Mouse (Mus musculus) stomach, embryonic 15.5 days (tissue): ENCODE measurements around the gene Pygl. TPM values are rescaled to one million over a fixed set of nuclear protein-coding genes. Genes with fewer than 3 reads are reported as not detected.

Source experiments
- ATAC-seq: fragments of 200-750 bp; cut with Nextera tagmentation; 2 replicates; pipeline ENCODE4 v1.8.0; 2017; ENCODE audit warnings: low read depth, moderate number of reproducible peaks, moderate TSS enrichment; ENCODE audit not compliant: insufficient read depth, low FRiP score
- H3K27ac ChIP-seq: fragments of 300-500 bp; sonication (generic); 2 replicates; pipeline ENCODE4 v1.5.1; 2015; ENCODE audit warnings: mild to moderate bottlenecking, inconsistent platforms
- H3K27me3 ChIP-seq: fragments of 300-500 bp; sonication (generic); replicated peaks from 2 replicates; pipeline ENCODE4 v1.6.1; 2015; ENCODE audit warnings: inconsistent platforms
- H3K36me3 ChIP-seq: fragments of 300-500 bp; sonication (generic); 2 replicates; pipeline ENCODE4 v1.6.1; 2015; ENCODE audit warnings: inconsistent platforms
- H3K4me1 ChIP-seq: fragments of 300-500 bp; sonication (generic); 2 replicates; pipeline ENCODE4 v1.6.1; 2015; ENCODE audit warnings: inconsistent platforms
- H3K4me2 ChIP-seq: fragments of 300-500 bp; sonication (generic); 2 replicates; pipeline ENCODE4 v1.6.1; 2015; ENCODE audit warnings: mild to moderate bottlenecking, inconsistent platforms
- H3K4me3 ChIP-seq: fragments of 300-500 bp; sonication (generic); replicated peaks from 2 replicates; pipeline ENCODE4 v1.5.1; 2015; ENCODE audit warnings: inconsistent platforms
- H3K9ac ChIP-seq: fragments of 300-500 bp; sonication (generic); 2 replicates; pipeline ENCODE4 v1.6.1; 2015; ENCODE audit warnings: inconsistent platforms
- H3K9me3 ChIP-seq: fragments of 300-500 bp; sonication (generic); 2 replicates; pipeline ENCODE4 v1.6.1; 2016; ENCODE audit warnings: inconsistent platforms
- WGBS: fragments of 180-500 bp; shearing (Covaris S2); methylation state at CpG from one replicate; pipeline ENCODE4 v1.1.7; 2015; 5-methylcytosine and 5-hydroxymethylcytosine counted together
- polyA plus RNA-seq: library from polyadenylated mRNA; unstranded; fragments of >200 nt; fragmentation: Nextera tagmentation; extraction: Ambion mirVana; gene quantifications from 2 replicates; pipeline ENCODE4 v1.2.1, GENCODE M21; 2015

The Pygl gene
- polyA plus RNA-seq, result 37.0 and 39.3 TPM in 2 replicates

DNA sequence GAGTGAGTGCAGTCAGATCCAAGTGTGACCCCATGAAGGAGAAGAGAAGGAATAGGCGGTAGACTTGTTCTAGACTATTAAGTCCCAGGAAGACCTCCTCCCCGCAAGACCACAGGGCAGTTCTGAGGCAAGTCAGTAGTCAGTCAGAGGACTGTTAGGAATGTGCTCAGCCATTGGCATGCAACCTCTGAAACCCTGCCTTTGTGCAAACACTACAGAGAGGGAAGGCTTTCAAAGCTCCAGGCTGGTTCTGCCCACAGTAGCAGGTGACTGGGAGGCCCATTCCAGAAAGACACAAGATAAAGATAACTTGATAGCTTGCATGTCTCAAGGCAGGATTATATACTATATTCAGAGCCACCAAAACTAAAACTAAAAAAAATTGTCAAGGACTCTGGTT lies at the start of gene Pygl:
Pygl (minus strand) TSS at position 195 of the 400 bp plus-strand sequence.
- peaks cover 13% of the 10 kb centered on the region; the same call in 1 of the 2 replicates for H3K4me1 ChIP-seq
- no peaks in the 10 kb centered on the region for H3K9me3 ChIP-seq
- no peak within 1 kb of the TSS for H3K4me3 ChIP-seq
- H3K36me3 ChIP-seq, result no peaks in the 10 kb centered on the region
- H3K27me3 ChIP-seq, result no peaks in the 10 kb centered on the region
- no peak within 1 kb of the TSS for H3K9ac ChIP-seq
- H3K27ac ChIP-seq, result no peak within 1 kb of the TSS
- no peak for ATAC-seq
- 61% methylated on average over 2 of the region's 2 CpGs for WGBS
- H3K4me2 ChIP-seq, result no peak within 1 kb of the TSS

DNA sequence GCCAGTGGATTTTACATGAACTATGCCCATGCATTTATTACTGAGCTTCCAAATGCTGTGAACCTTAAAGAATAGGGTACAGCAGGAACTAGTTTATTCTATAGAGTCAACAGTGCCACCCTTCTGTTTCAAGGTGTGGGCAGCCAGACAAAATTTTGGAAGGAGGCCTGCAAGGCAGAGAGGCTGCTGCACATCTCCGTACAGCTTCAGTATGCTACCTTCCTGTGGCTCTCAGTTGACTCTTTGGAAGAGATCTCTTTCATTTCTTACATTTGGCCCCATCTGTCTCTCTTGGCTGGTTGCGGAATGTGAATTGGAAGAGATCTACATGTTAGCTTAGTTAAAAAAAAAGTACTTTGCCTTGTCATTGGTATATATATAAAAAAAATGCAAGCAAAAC lies 49.6 kb upstream of the Pygl start:
- Histone ChIP-seq H3K9me3 (no peaks in the 10 kb centered on the region), H3K36me3 (no peaks in the 10 kb centered on the region), H3K27ac (no peak overlapping the region), H3K4me1 (no peaks in the 10 kb centered on the region), H3K9ac (no peak overlapping the region), H3K4me3 (no peak overlapping the region), H3K27me3 (no peaks in the 10 kb centered on the region), H3K4me2 (no peak overlapping the region)
- WGBS, result 89% methylated on average over 2 of the region's 2 CpGs
- ATAC-seq, result no peak

DNA sequence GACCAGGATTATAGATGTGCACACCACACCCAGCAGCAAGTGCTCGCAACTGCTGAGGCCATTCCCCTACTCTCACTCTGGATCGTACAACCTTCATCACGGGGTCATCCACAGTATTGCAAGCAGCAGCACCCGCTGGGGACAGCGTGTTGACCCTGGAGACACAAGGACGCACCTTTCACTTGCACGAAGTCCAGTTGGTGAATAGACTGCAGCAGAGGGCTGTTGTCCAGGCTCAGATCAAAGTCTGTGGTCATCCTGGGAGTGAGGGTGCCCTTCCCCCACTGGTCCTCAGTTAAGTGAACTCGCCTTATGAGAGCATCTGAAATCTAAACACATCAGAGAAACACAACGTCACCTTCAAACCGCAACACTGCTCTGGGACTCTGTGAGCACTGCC lies 49.1 kb upstream of the Pygl start:
- H3K4me1 ChIP-seq, result no peaks in the 10 kb centered on the region
- no peaks in the 10 kb centered on the region for H3K27me3 ChIP-seq
- no peak overlapping the region for H3K9ac ChIP-seq
- no peaks in the 10 kb centered on the region for H3K9me3 ChIP-seq
- H3K4me3 ChIP-seq, result no peak overlapping the region
- H3K4me2 ChIP-seq, result no peak overlapping the region
- no peak for ATAC-seq
- WGBS, result 78% methylated on average over 10 of the region's 10 CpGs
- H3K27ac ChIP-seq, result no peak overlapping the region
- H3K36me3 ChIP-seq, result no peaks in the 10 kb centered on the region

GRCm38 (mm10) chr12:70277071-70277939 lies 46.0 kb upstream of the Pygl start:
- 65% methylated on average over 12 of the region's 12 CpGs for WGBS
- no peak overlapping the region for H3K27ac ChIP-seq
- H3K27me3 ChIP-seq, result no peaks in the 10 kb centered on the region
- H3K4me3 ChIP-seq, result no peak overlapping the region
- ATAC-seq, result no peak
- no peak overlapping the region for H3K4me2 ChIP-seq
- no peak overlapping the region for H3K9ac ChIP-seq
- H3K4me1 ChIP-seq, result no peaks in the 10 kb centered on the region
- no peaks in the 10 kb centered on the region for H3K36me3 ChIP-seq
- H3K9me3 ChIP-seq, result no peaks in the 10 kb centered on the region

DNA sequence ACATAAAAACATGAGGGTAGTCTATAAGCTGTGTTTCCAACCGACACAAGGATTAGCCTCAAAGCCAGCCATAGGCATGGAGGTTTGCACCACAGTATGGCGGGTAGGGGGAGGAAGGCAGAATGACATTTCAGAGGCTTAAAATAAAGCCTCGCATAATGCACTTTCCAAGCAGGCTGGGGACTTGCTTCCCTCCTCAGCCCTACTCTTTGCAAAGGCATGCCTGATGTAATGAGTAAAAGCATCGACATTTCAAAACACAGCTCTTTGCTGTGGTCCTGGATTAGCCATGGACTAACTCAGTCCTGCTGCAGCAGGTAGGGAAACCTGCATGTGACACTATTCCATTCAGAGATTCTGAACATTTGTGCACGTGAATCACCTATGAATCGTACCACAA lies 38.4 kb upstream of the Pygl start:
- H3K4me2 ChIP-seq, result no peak overlapping the region
- no peaks in the 10 kb centered on the region for H3K4me1 ChIP-seq
- H3K9me3 ChIP-seq, result no peaks in the 10 kb centered on the region
- no peak overlapping the region for H3K27ac ChIP-seq
- no peaks in the 10 kb centered on the region for H3K27me3 ChIP-seq
- no peaks in the 10 kb centered on the region for H3K36me3 ChIP-seq
- no peak for ATAC-seq
- H3K4me3 ChIP-seq, result no peak overlapping the region
- H3K9ac ChIP-seq, result no peak overlapping the region
- 76% methylated on average over 6 of the region's 6 CpGs for WGBS

- H3K9ac ChIP-seq, result no peak overlapping the region
- H3K4me2 ChIP-seq, result no peak overlapping the region
- 85% methylated on average over 9 of the region's 9 CpGs for WGBS
- no peak for ATAC-seq
- no peaks in the 10 kb centered on the region for H3K9me3 ChIP-seq
- H3K4me3 ChIP-seq, result no peak overlapping the region
- no peak overlapping the region for H3K27ac ChIP-seq
- H3K4me1 ChIP-seq, result no peaks in the 10 kb centered on the region
- H3K27me3 ChIP-seq, result no peaks in the 10 kb centered on the region
- H3K36me3 ChIP-seq, result no peaks in the 10 kb centered on the region
Measured at GRCm38 (mm10) chr12:70267314-70267713, 36.0 kb upstream of the Pygl start.

GRCm38 (mm10) chr12:70266494-70266931 lies 35.2 kb upstream of the Pygl start:
- no peaks in the 10 kb centered on the region for H3K4me1 ChIP-seq
- 43% methylated on average over 8 of the region's 8 CpGs for WGBS

GRCm38 (mm10) chr12:70263721-70264120 lies 32.4 kb upstream of the Pygl start:
- H3K4me2 ChIP-seq, result no peak overlapping the region
- no peaks in the 10 kb centered on the region for H3K4me1 ChIP-seq
- H3K27me3 ChIP-seq, result no peaks in the 10 kb centered on the region
- H3K4me3 ChIP-seq, result no peak overlapping the region
- WGBS, result 77% methylated on average over 7 of the region's 7 CpGs
- no peak overlapping the region for H3K9ac ChIP-seq
- no peak for ATAC-seq
- H3K27ac ChIP-seq, result no peak overlapping the region
- H3K9me3 ChIP-seq, result no peaks in the 10 kb centered on the region
- no peaks in the 10 kb centered on the region for H3K36me3 ChIP-seq

More at GRCm38 (mm10) chr12:70266494-70266931, 35.2 kb upstream of the Pygl start:
- H3K9ac ChIP-seq, result no peak overlapping the region
- H3K27ac ChIP-seq, result no peak overlapping the region
- ATAC-seq, result no peak
- no peaks in the 10 kb centered on the region for H3K9me3 ChIP-seq
- no peaks in the 10 kb centered on the region for H3K36me3 ChIP-seq
- no peak overlapping the region for H3K4me3 ChIP-seq
- H3K4me2 ChIP-seq, result no peak overlapping the region
- H3K27me3 ChIP-seq, result no peaks in the 10 kb centered on the region

DNA sequence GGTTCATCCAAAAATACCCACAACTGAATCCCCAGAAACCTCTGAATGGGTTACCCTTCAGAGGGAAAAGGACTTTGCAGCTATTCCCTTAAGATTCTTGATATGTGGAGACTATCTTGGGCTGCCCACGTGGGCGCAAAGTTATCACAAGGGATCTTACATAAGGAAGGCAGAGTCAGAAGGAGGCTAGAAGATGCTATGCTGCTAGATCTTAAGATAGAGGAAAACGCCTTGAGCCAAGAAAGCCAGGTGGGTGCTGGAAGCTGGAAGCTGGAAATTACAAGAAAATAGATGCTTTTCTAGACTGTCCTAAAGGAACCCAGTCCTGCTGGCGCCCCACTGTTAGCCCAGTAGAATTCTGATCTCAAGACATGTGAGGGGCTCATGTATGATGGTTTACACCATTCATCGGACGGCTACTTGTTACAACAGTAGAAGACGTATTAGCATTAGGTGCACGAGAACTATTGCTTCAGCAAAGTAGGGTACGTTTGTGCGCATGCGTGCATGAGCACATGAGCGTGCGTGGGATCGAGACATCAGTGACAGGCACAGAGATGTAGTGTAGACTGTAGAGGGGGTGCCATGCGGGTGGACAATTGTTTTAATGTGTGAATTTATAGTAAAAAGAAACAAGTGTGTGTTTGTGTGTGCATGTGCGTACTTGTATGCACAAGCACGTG lies 31.1 kb upstream of the Pygl start:
- no peaks in the 10 kb centered on the region for H3K4me1 ChIP-seq
- 91% methylated on average over 17 of the region's 17 CpGs for WGBS
- H3K27me3 ChIP-seq, result no peaks in the 10 kb centered on the region
- H3K9ac ChIP-seq, result no peak overlapping the region
- no peaks in the 10 kb centered on the region for H3K36me3 ChIP-seq
- no peaks in the 10 kb centered on the region for H3K9me3 ChIP-seq
- H3K4me2 ChIP-seq, result no peak overlapping the region
- ATAC-seq, result no peak
- no peak overlapping the region for H3K27ac ChIP-seq
- H3K4me3 ChIP-seq, result no peak overlapping the region

GRCm38 (mm10) chr12:70251210-70251884 lies 20.1 kb upstream of the Pygl start:
- WGBS, result 74% methylated on average over 15 of the region's 15 CpGs
- no peak for ATAC-seq
- Histone ChIP-seq H3K36me3 (no peaks in the 10 kb centered on the region), H3K9me3 (no peaks in the 10 kb centered on the region), H3K4me3 (no peak overlapping the region), H3K27me3 (no peaks in the 10 kb centered on the region), H3K27ac (no peak overlapping the region), H3K4me1 (no peaks in the 10 kb centered on the region), H3K4me2 (no peak overlapping the region), H3K9ac (no peak overlapping the region)

DNA sequence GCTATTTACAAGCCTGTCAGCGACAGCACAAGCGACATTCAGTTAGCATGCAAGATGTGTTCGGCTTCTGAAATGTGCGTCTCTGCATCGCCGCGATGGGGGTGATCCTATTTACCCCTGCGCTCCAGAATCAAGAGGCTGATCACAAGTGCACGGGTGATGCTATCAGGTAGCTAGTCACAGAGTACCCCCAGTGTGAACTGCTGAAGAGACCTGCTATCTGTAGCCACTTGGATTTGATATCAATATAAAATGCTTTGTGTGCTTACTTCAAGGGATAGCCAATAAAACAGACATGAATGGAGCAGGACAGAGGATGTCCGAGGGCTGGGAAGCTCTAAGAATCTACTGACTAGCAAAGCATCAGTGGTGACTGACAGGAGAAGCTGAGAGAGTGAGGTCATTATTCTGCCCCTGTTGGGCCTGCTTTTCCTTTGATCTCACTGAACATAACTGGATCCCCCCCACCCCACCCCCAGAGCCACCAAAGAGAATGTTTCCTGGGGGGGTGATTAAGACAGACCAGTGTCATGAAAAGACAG lies 18.4 kb upstream of the Pygl start:
- Histone ChIP-seq H3K9ac (no peak overlapping the region), H3K4me1 (no peaks in the 10 kb centered on the region), H3K4me2 (no peak overlapping the region), H3K9me3 (no peaks in the 10 kb centered on the region), H3K27ac (no peak overlapping the region), H3K27me3 (no peaks in the 10 kb centered on the region), H3K4me3 (no peak overlapping the region), H3K36me3 (no peaks in the 10 kb centered on the region)
- ATAC-seq, result no peak
- WGBS, result 85% methylated on average over 10 of the region's 10 CpGs
